Mouse (Mus musculus): Measurements from ENCODE around the gene Rbm17.

DNA sequence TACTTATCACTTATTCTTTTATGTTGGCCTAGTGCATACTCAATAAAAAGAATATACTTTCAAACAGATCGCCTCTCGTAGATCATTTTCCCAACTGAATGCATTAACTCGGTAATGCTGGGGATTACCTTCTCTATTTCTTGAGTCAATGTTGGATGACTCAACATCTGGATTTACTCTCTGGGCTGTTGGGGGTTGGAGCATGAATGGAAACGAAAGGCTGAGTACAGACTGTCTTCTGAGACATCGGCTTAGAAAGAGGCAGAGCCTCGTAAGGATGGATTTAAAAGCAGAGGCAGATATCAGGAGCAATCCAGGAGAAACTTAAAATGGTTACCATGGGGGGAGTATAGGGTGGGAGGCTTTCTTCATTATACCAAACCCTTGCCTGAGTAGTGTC, 25.8 kb downstream of the Rbm17 start:
- TF ChIP-seq CTCF (IDR thresholded peaks at IDR 0.05; ENCODE audit: low read depth) (no peak), EP300 (IDR thresholded peaks at IDR 0.05; ENCODE audit: low read depth) (no peak)
